Mouse (Mus musculus): Measurements from ENCODE around the gene Il1rapl1. TPM values are rescaled to one million over a fixed set of nuclear protein-coding genes. Genes with fewer than 3 reads are reported as not detected.

Il1rapl1 gene
- total RNA-seq, 4 experiments from 2014 or later, result 0.21 to 1.5 (median 0.80) TPM

DNA sequence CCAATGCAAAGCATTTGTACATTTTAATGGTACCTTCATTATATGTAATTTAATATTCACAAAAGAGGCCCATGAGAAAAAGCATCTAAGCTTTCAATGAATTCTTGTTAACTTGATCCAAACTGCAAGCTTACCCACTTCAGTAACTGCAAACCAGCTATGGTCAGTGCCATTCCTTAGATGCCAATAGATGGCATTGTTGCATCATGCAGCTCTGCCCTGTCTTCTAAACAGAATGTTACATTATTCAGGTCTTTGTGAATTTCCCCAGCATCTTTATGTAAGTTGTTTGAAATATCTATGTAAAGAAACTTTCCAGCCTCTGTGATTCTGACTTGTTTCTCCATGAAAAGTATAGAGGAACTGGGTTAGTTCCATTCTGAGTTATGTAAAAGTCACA lies 514.5 kb downstream of the Il1rapl1 start:
- no peak for DNase-seq

DNA sequence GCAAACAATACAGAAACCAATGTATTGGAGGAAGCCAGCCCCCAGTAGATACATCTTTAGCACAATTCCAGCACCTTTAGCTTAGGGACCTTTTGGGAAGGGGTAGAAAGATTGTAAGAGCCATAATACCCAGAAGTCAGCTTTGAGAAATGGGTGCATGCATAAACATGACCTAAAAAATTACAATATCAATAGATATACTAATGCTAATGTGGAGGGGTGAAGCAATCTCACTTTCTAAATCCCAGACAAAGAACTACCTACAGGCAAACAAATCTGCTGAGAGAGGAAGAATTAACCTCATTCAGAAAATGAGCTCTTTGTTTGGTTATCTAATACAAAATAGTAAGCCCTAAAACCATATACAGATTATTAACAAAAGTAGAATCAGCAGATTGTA lies 607.4 kb downstream of the Il1rapl1 start:
- no peak for DNase-seq

DNA sequence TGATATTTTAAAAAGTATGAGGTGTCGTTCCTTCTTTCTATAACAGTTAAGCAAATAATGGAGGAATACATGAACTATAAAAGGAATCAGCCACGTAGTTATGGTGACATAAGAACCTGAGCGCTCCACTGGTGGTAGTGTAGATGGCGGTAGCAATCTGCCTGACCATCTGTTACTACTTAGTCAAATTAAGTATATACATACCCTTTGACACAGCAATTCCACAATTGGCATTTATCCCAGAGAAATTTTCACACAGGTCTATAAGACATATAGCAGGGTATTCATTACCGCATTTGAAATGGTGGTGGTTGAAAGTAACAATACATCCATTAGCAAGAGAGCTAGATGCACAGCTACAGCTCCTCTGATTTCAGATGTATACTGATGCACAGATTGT lies 612.8 kb downstream of the Il1rapl1 start:
- DNase-seq, result no peak

DNA sequence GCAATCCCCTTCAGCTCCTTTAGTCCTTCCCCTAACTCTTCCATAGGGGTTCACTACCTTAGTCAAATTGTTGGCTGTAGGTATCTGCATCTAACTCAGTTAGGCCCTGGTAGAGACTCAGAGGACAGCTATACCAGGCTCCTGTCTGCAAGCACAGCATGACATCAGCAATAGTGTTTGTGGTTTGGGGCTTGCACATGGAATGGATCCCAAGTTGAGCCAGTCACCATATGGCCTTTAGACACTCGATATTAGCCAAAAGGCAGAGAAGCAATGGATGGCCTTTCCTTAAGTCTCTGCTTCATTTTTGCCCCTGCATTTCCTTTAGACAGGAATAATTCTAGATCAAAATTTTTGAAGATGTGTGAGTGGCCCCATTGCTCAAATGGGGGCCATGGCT lies 632.0 kb downstream of the Il1rapl1 start:
- no peak for DNase-seq

DNA sequence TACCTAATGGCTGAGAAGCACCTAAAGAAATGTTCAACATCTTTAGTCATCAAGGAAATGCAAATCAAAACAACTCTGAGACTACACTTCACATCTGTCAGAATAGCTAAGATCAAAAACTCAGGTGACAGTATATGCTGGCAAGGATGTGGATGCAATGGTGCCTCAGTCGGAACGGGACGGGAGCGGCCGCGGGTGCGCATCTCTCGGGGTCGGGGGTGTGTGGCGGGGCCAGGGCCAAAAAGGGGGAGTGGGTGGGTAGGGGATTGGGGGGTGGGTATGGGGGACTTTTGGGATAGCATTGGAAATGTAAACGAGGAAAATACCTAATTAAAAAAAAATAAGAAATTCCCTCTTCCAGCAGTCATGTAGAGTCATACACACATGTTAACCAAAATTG lies 877.3 kb downstream of the Il1rapl1 start:
- peak; percentile 20 for DNase-seq

DNA sequence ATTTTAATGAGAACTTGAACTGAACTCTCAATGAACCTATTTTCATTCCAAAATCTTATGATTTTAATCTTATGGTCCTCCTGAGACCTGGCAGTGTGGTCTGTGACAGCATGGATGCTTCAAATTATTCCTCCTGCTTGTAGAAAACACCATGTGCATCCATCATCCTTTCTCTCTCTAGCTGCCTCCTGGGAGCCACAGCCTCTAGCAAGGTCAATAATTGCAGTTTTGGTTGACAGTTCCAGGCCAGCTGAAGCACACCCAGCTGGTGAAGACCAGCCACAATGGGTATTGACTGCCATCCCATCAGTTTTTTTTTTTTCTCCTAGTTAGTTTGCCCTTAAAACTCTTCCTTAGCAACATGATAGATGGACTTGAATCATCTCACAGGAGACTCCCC lies 890.2 kb downstream of the Il1rapl1 start:
- no peak for DNase-seq

DNA sequence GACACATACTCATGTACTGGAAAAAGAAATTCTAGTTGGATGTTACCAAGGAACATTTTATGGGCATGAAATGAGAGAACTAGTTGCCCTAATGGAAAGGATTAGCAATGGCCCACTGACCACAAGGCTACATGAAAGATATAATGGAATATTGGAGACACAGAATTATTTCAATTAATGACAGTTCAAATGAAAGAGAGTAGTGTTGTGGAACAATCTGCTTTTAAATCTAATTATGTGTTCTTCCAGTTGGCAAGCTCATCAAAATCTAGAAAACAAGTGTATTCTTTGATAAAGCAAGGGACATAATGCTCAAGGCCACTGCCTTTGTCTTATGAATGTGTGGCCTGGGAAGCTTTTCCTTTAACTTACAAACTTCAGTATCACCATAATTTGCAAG lies 1113.1 kb downstream of the Il1rapl1 start:
- no peak for DNase-seq

DNA sequence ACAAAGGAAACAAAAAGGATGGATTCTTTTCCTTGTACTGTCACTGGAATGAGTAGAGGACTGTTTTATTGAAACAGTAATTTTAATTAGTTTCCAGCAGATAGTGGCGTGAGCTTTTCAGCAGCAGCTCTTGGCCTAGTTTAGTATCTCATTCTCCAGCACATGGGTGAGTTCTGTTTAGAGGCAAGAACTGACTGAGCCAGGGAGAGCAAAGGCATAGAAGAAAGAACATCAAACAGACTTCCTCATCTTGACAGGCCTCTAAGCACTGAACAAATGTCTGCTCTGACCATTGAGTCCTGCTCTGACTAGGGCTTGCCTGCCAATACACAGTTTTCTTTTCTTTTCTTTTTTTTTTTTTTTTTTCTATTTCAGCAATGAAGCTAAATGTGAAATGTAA lies 1160.3 kb downstream of the Il1rapl1 start:
- no peak for DNase-seq

DNA sequence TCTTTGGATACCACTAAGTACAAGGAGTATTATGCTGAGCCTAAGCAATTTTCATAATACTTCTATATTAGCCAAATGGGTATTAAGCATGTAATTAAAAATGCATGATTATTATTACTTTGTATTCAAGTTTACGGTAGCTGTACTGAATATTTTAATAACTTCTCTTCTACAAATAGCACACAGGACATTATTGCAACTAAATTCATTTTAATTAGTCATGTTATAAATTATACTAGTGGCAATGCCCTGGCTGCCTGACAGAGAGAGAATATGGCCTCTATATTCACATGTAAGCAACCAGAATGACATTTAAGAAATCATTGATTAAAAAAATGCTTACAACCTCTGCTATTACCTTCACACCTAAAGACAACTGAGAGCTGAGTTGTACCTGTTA lies 1160.8 kb downstream of the Il1rapl1 start:
- DNase-seq, result no peak

DNA sequence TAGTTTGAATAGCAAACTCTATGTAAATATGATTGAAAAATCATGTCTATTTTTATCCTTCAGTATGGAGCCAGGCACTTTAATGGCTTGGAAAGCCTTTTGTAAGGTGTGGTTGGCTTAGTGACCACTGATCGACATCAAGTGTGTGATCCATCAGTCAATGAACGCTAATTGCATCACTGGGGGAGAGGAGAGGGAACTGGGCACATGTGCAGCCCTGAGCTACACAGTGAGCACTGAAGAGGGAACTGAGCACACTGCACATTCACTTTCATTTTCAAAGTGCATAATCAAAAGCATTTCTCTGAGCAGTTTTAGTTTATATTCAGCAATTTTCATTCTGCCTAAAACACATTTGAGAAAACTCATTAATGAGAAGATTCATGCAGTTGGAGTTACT lies 1164.5 kb downstream of the Il1rapl1 start:
- DNase-seq, result no peak

DNA sequence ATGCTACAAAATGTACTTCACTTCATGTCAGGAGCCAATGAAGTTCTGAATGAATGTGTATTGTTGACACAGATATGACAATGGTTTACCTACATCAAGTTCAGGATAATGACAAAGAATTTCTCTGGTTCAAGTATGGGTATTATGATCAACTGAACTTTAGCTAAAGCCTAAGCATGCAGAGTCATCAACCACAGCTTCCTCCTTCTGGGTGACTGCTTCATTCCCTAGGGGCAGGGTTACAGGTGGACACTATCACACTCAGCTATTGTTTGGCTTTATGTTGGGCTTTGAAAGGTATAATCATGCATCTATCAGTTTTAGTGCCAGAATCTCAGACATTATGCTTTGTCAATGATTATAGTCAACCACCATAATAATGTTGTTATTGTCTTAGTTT lies 1166.3 kb downstream of the Il1rapl1 start:
- no peak for DNase-seq

DNA sequence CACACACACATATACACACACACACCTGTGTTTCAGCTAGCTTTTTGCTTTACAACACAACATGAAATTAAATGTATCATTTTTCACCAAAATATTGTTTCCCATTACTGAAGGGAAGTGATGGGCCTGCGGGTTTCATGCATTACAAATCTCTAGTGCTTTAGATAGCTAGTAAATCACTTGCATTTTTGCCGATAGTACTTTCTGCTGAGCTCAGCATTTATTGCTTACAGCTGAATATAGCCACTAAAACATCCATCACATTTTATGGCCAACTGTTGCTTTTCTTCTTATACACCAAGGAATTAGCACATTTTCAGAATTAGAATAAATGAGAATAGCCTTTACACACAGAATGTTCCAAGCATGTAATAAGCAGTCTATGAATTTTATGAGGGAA lies 1260.6 kb downstream of the Il1rapl1 start:
- no peak for DNase-seq

DNA sequence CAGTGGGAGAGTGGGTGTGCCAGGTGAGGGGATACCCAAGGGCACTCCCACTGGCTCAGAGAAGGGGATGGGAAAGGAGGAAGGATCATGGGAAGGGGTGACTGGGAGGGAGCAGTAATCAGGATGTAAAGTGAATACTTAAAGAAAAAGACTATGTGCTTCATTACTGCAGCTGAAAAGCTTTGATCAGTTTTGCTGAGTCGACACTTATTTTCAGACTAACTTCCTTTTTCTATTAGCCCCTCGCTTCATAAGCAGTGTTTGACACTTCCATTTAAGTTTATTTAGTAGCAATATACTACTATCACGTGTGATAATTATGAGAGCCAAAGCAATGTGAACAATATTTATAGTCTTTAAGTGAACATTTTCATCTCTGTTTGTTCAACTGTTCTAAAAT lies 1307.2 kb downstream of the Il1rapl1 start:
- DNase-seq, result no peak

DNA sequence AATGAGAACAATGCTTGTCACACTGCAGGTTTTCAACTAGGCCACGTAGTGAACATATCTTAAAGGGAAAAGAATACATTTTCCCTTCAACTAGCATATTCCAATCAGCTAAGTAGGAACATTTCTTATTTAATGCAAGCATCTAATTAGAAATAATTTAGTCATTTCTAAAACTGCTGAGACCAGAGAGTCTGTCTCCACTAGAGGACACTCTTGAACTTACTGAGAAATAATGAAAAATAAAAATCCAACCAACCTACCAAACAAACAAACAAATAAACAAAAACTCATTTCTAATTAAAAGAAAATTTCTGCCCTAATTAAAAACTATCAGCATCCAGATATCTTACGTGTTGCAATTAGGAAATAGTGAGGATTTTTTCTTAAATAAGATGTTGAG lies 1312.7 kb downstream of the Il1rapl1 start:
- DNase-seq, result no peak

DNA sequence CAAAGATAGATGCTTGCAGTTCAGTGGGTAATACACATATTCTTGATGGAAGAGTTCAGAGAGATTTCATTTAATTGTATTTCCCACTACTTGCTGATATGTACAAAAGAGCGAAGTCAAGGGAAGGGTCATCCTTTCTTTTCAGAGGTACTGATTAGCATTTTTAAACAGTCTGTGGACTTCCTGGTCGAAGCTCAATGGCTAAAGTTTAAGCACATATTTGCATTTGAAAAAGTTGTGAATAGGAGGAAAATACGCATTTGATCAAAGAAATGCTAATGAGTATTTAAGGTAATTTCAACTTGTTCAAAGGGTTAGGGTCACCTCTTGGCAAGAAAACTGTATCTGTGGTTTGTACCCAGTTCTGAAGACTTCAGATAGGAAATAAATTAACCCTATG lies 1386.6 kb downstream of the Il1rapl1 start:
- no peak for DNase-seq

All from adrenal gland, adult 8-10 months (tissue).